ENCODE assay signal across 22 mouse cellular contexts in the genomic region with DNA sequence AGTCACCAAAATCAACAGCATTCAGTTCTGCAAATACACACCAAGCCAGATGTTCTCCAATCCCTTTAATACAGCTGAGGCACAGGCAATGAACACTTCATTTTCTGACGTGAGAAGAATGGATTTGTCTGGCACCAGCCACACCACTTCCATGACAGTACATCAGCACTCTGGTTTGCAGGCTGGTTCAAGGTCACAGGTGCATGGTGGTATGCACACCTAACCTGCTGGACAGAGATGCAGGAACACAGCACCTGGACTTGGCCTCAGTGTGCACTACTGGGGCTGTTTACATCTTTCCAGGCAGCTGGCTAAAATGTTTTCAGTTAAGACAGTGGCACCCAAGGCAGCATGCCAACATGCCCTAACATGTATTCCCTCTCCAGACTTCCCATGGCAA. TPM values are rescaled to one million over a fixed set of nuclear protein-coding genes. Genes with fewer than 3 reads are reported as not detected.
DNase-seq lines count a peak whose midpoint lies in the region; ATAC-seq lines count a peak whose summit lies in the region.
"Had no signal": no experiment of that assay in that cellular context is flagged by ENCODE, and none has a peak within 500 bp of the region (broad histone marks: within the 10 kb centered on the region; RNA-seq: fewer than 3 reads in every experiment).

No protein-coding gene starts in this region.

- no peaks in the 10 kb centered on the region for H3K9me3 ChIP-seq in forebrain, embryonic 11.5 days (ENCODE audit: control insufficient read depth, low read length)
- no peaks in the 10 kb centered on the region for H3K9me3 ChIP-seq in forebrain, embryonic 16.5 days (ENCODE audit: control insufficient read depth, low read length)
- H3K9me3 ChIP-seq in liver, embryonic 11.5 days (ENCODE audit: control insufficient read depth, low read length), result no peaks in the 10 kb centered on the region
- no peaks in the 10 kb centered on the region for H3K9me3 ChIP-seq in liver, embryonic 12.5 days (replicated peaks)
- H3K9me3 ChIP-seq: embryonic facial prominence, embryonic 15.5 days; forebrain, embryonic 10.5 days; hindbrain, embryonic 12.5 days; limb, embryonic 12.5 days had no signal

- H3K4me1 ChIP-seq in forebrain, embryonic 11.5 days (replicated peaks; ENCODE audit: control insufficient read depth, insufficient read depth, low read length), result no peaks in the 10 kb centered on the region
- no peaks in the 10 kb centered on the region for H3K4me1 ChIP-seq in forebrain, embryonic 16.5 days (replicated peaks; ENCODE audit: control insufficient read depth, insufficient read depth, low read length)
- H3K4me1 ChIP-seq in liver, embryonic 11.5 days (replicated peaks; ENCODE audit: control insufficient read depth, insufficient read depth, low read length), result peaks cover 2% of the 10 kb centered on the region
- H3K4me1 ChIP-seq in liver, embryonic 12.5 days, result peaks cover 33% of the 10 kb centered on the region
- H3K4me1 ChIP-seq: embryonic facial prominence, embryonic 15.5 days; forebrain, embryonic 10.5 days; hindbrain, embryonic 12.5 days; limb, embryonic 12.5 days had no signal

- H3K4me3 ChIP-seq in forebrain, embryonic 11.5 days (ENCODE audit: low read depth, low read length), result no peak overlapping the region
- no peak overlapping the region for H3K4me3 ChIP-seq in forebrain, embryonic 16.5 days (replicated peaks; ENCODE audit: low read length)
- no peak overlapping the region for H3K4me3 ChIP-seq in liver, embryonic 11.5 days (ENCODE audit: low read depth, low read length)
- H3K4me3 ChIP-seq in liver, embryonic 12.5 days, result no peak overlapping the region
- H3K4me3 ChIP-seq: embryonic facial prominence, embryonic 15.5 days; forebrain, embryonic 10.5 days; hindbrain, embryonic 12.5 days; limb, embryonic 12.5 days had no signal

- no peak overlapping the region for H3K27ac ChIP-seq in forebrain, embryonic 11.5 days (ENCODE audit: low read depth, low read length)
- H3K27ac ChIP-seq in forebrain, embryonic 16.5 days (ENCODE audit: low read length), result no peak overlapping the region
- peak overlapping the region; percentile 58; the same call in 1 of the 2 replicates for H3K27ac ChIP-seq in liver, embryonic 11.5 days (ENCODE audit: low read depth, low read length)
- peak overlapping the region; percentile 51; the same call in 1 of the 2 replicates for H3K27ac ChIP-seq in liver, embryonic 12.5 days
- H3K27ac ChIP-seq: embryonic facial prominence, embryonic 15.5 days; forebrain, embryonic 10.5 days; hindbrain, embryonic 12.5 days; limb, embryonic 12.5 days; stomach, postnatal 0 days had no signal

- H3K4me2 ChIP-seq in forebrain, embryonic 11.5 days (ENCODE audit: low read depth, low read length, severe bottlenecking), result no peak overlapping the region
- H3K4me2 ChIP-seq in forebrain, embryonic 16.5 days (ENCODE audit: low read length), result no peak overlapping the region
- H3K4me2 ChIP-seq in liver, embryonic 11.5 days, result no peak overlapping the region
- no peak overlapping the region for H3K4me2 ChIP-seq in liver, embryonic 12.5 days
- H3K4me2 ChIP-seq: embryonic facial prominence, embryonic 15.5 days; hindbrain, embryonic 12.5 days; limb, embryonic 12.5 days had no signal

- H3K9ac ChIP-seq in forebrain, embryonic 11.5 days (ENCODE audit: low read length), result no peak overlapping the region
- no peak overlapping the region for H3K9ac ChIP-seq in forebrain, embryonic 16.5 days (replicated peaks; ENCODE audit: low read depth, low read length)
- H3K9ac ChIP-seq in liver, embryonic 11.5 days (ENCODE audit: low read depth, low read length), result no peak overlapping the region
- H3K9ac ChIP-seq in liver, embryonic 12.5 days, result no peak overlapping the region
- H3K9ac ChIP-seq: embryonic facial prominence, embryonic 15.5 days; hindbrain, embryonic 12.5 days; limb, embryonic 12.5 days had no signal

- H3K27me3 ChIP-seq in forebrain, embryonic 11.5 days (ENCODE audit: control insufficient read depth, insufficient read depth, low read length), result no peaks in the 10 kb centered on the region
- H3K27me3 ChIP-seq in forebrain, embryonic 16.5 days (replicated peaks; ENCODE audit: control insufficient read depth, insufficient read depth, low read length), result no peaks in the 10 kb centered on the region
- H3K27me3 ChIP-seq in liver, embryonic 11.5 days (replicated peaks; ENCODE audit: control insufficient read depth, insufficient read depth, low read length), result no peaks in the 10 kb centered on the region
- H3K27me3 ChIP-seq in liver, embryonic 12.5 days (replicated peaks), result no peaks in the 10 kb centered on the region
- H3K27me3 ChIP-seq: embryonic facial prominence, embryonic 15.5 days; hindbrain, embryonic 12.5 days; limb, embryonic 12.5 days had no signal

- H3K36me3 ChIP-seq in forebrain, embryonic 11.5 days (ENCODE audit: control insufficient read depth, insufficient read depth, low read length), result peaks cover 14% of the 10 kb centered on the region; the same call in 1 of the 2 replicates
- H3K36me3 ChIP-seq in forebrain, embryonic 16.5 days (ENCODE audit: control insufficient read depth, insufficient read depth), result peaks cover 28% of the 10 kb centered on the region
- H3K36me3 ChIP-seq in liver, embryonic 11.5 days (ENCODE audit: control insufficient read depth, insufficient read depth, low read length), result peaks cover 44% of the 10 kb centered on the region
- H3K36me3 ChIP-seq in liver, embryonic 12.5 days, result peaks cover 87% of the 10 kb centered on the region

- ATAC-seq in forebrain, embryonic 11.5 days (replicated peaks; ENCODE audit: low FRiP score), result no peak
- ATAC-seq in forebrain, embryonic 16.5 days, result no peak
- no peak for ATAC-seq in liver, embryonic 11.5 days (replicated peaks; ENCODE audit: low FRiP score)
- ATAC-seq in liver, embryonic 12.5 days, result no peak
- ATAC-seq: midbrain, embryonic 16.5 days had no signal

- 77% methylated on average over 1 of the region's 1 CpGs for WGBS in forebrain, embryonic 11.5 days
- 84% methylated on average over 1 of the region's 1 CpGs for WGBS in forebrain, embryonic 16.5 days
- WGBS in liver, embryonic 11.5 days, result 78% methylated on average over 1 of the region's 1 CpGs
- 55% methylated on average over 1 of the region's 1 CpGs for WGBS in liver, embryonic 12.5 days (ENCODE audit: insufficient replicate concordance)

- peak; percentile 45 for DNase-seq in forebrain, embryonic 11.5 days (ENCODE audit: low spot score)
- DNase-seq in liver, embryonic 11.5 days (ENCODE audit: low spot score), result no peak
- no peak for DNase-seq in liver
- no peak for DNase-seq in c-Kit-positive CD71-positive TER-119-positive erythroid progenitor cells, embryonic 14.5 days (ENCODE audit: low spot score)
- DNase-seq in layer of hippocampus, postnatal 14 days (ENCODE audit: low spot score in 2 of 2), result no peak
- DNase-seq in cerebellum, adult 11 months, result no peak
- DNase-seq: adrenal gland, postnatal 10 days; cerebellum, adult 18-20 months; cerebellum, postnatal 25 days; heart, postnatal 14 days; kidney, postnatal 36 days; lung, adult 18-20 months; lung, postnatal 14 days; right cerebral cortex, adult 18-20 months had no signal

RNA-seq across cellular contexts. Expression of a gene that starts 13.0 kb away (rescaled TPM):
- polyA plus RNA-seq in forebrain, embryonic 11.5 days (2014; fragmentation: Nextera tagmentation; extraction: Ambion mirVana), result 219 and 231 TPM in 2 replicates
- polyA plus RNA-seq in forebrain, embryonic 16.5 days (2015; fragmentation: Nextera tagmentation; extraction: Ambion mirVana), result 191 and 193 TPM in 2 replicates
- 359 and 372 TPM in 2 replicates for polyA plus RNA-seq in liver, embryonic 11.5 days (2014; fragmentation: Nextera tagmentation; extraction: Ambion mirVana)
- 219 and 232 TPM in 2 replicates for polyA plus RNA-seq in liver, embryonic 12.5 days (2016; fragmentation: Nextera tagmentation; extraction: Ambion mirVana)
- total RNA-seq in layer of hippocampus, postnatal 14 days (2021), result 100 to 1,000 TPM; 165 to 178 TPM

RNA-seq across cellular contexts. Expression of a gene that starts 38.2 kb away (rescaled TPM):
- polyA plus RNA-seq in forebrain, embryonic 11.5 days (2014; fragmentation: Nextera tagmentation; extraction: Ambion mirVana), result 29.8 and 31.1 TPM in 2 replicates
- polyA plus RNA-seq in forebrain, embryonic 16.5 days (2015; fragmentation: Nextera tagmentation; extraction: Ambion mirVana), result 23.8 and 23.9 TPM in 2 replicates
- 30.5 and 32.4 TPM in 2 replicates for polyA plus RNA-seq in liver, embryonic 11.5 days (2014; fragmentation: Nextera tagmentation; extraction: Ambion mirVana)
- polyA plus RNA-seq in liver, embryonic 12.5 days (2016; fragmentation: Nextera tagmentation; extraction: Ambion mirVana), result 22.5 and 24.6 TPM in 2 replicates
- 10 to 100 TPM; 14.0 to 14.8 TPM for total RNA-seq in layer of hippocampus, postnatal 14 days (2021)

Comparison
In these comparisons a context has a peak if more than half of its experiments do, and no peak if none do; other contexts are left out.
1. H3K27ac ChIP-seq: peak in liver, embryonic 11.5 days (single experiment) and liver, embryonic 12.5 days (single experiment); none in forebrain, embryonic 11.5 days (single experiment) and forebrain, embryonic 16.5 days (single experiment).